Mouse (Mus musculus) heart, embryonic 16.5 days (tissue): ENCODE data around the gene Emc1. TPM values are rescaled to one million over a fixed set of nuclear protein-coding genes. Genes with fewer than 3 reads are reported as not detected.
"Not testable (repeated sequence)": the region's sequence is repeated elsewhere in the genome, so short reads cannot be mapped to it uniquely, and the experiment has no call there.

Source experiments
- ATAC-seq: fragments of 200-750 bp; cut with Nextera tagmentation; replicated peaks from 2 replicates; pipeline ENCODE4 v1.8.0; 2017; ENCODE audit warnings: moderate number of reproducible peaks; ENCODE audit not compliant: insufficient read depth, low FRiP score; ENCODE audit errors: extremely low read depth
- H3K27ac ChIP-seq: fragments of 300-500 bp; sonication (generic); 2 replicates; pipeline ENCODE4 v1.5.1; 2014; ENCODE audit warnings: mild to moderate bottlenecking, low read length, control low read depth, moderate library complexity
- H3K27me3 ChIP-seq: fragments of 300-500 bp; sonication (generic); 2 replicates; pipeline ENCODE4 v1.6.1; 2014; ENCODE audit warnings: low read length, mixed read lengths; ENCODE audit not compliant: control insufficient read depth, insufficient read depth
- H3K36me3 ChIP-seq: fragments of 300-500 bp; sonication (generic); 2 replicates; pipeline ENCODE4 v1.6.1; 2014; ENCODE audit not compliant: control insufficient read depth, insufficient read depth
- H3K4me1 ChIP-seq: fragments of 300-500 bp; sonication (generic); 2 replicates; pipeline ENCODE4 v1.6.1; 2014; ENCODE audit warnings: low read length, mixed read lengths; ENCODE audit not compliant: control insufficient read depth, insufficient read depth
- H3K4me2 ChIP-seq: fragments of 300-500 bp; sonication (generic); 2 replicates; pipeline ENCODE4 v1.6.1; 2014; ENCODE audit warnings: low read depth, mild to moderate bottlenecking, control low read depth, low read length
- H3K4me3 ChIP-seq: fragments of 300-500 bp; sonication (generic); 2 replicates; pipeline ENCODE4 v1.5.1; 2014; ENCODE audit warnings: mild to moderate bottlenecking, control low read depth, low read length
- H3K9ac ChIP-seq: fragments of 300-500 bp; sonication (generic); 2 replicates; pipeline ENCODE4 v1.6.1; 2014; ENCODE audit warnings: low read length, control low read depth
- H3K9me3 ChIP-seq: fragments of 300-500 bp; sonication (generic); replicated peaks from 2 replicates; pipeline ENCODE4 v1.6.1; 2016; ENCODE audit warnings: low read length; ENCODE audit not compliant: control insufficient read depth
- WGBS: fragments of 180-500 bp; shearing (Covaris S2); extraction: QIAGEN DNeasy Blood & Tissue Kit; methylation state at CpG from one replicate; pipeline ENCODE4 v1.1.7; 2014; 5-methylcytosine and 5-hydroxymethylcytosine counted together
- polyA plus RNA-seq: library from polyadenylated mRNA; unstranded; fragments of >200 nt; fragmentation: Nextera tagmentation; extraction: Ambion mirVana; gene quantifications from 2 replicates; pipeline ENCODE4 v1.2.1, GENCODE M21; 2015

The Emc1 gene
- polyA plus RNA-seq, 1 experiment from 2014 or later, result 38.2 TPM

DNA sequence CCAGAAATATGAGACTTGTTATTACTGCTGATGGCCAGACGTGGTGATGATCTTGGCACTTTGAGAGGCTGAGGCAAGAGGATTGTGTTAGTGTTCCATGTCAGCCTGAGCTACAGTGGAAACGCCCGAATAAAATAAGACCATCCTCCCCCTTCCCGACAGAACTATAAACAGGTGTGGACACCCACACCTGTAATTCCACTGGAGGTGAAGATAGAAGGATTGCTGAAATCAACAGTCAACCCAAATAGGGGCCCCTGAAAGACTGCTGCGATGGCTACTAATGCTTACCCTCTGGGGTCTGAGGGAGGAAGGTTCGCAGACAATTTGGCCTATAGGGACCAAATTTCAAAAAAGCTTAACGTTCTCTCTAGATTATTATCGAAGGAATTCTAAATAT lies 27.3 kb downstream of the Emc1 start:
- peak overlapping the region; percentile 87 for H3K4me2 ChIP-seq
- H3K27me3 ChIP-seq, result no peaks in the 10 kb centered on the region
- 10% methylated on average over 8 of the region's 8 CpGs for WGBS
- H3K27ac ChIP-seq, result peak overlapping the region; percentile 88
- no peaks in the 10 kb centered on the region for H3K9me3 ChIP-seq
- no peak for ATAC-seq
- peaks cover 16% of the 10 kb centered on the region for H3K36me3 ChIP-seq
- H3K4me3 ChIP-seq, result peak overlapping the region; percentile 96
- H3K4me1 ChIP-seq, result peaks cover 18% of the 10 kb centered on the region
- peak overlapping the region; percentile 92 for H3K9ac ChIP-seq

DNA sequence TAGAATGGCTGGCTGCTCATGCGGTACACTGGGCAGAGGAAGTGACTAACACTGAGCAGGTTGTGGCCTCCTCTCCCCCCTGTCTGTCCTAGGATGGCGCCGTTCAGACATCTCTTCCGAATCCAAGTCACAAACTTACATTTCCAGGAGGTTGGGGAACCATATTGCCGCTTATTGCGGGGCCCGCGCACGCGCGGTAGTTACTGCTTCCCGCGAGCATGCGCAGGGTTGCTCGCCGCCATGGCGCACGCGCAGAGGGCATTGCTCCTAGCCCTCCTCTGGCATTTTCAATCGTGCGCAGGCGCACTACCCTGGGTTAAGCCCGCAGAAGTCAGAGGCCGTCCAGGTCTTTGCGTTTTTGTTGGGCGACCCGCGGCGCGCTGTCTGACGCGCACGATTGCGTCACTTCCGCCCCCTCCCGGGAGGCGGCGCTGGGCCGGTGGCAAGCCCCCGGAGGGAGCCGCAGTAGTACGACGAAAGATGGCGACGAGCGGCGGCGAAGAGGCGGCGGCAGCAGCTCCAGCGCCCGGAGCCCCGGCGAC lies 27.9 kb downstream of the Emc1 start:
- no peaks in the 10 kb centered on the region for H3K27me3 ChIP-seq
- ATAC-seq, result peak; percentile 98
- H3K4me1 ChIP-seq, result peaks cover 18% of the 10 kb centered on the region
- H3K4me2 ChIP-seq, result peak overlapping the region; percentile 97
- peak overlapping the region; percentile 88 for H3K27ac ChIP-seq
- no peaks in the 10 kb centered on the region for H3K9me3 ChIP-seq
- H3K9ac ChIP-seq, result peak overlapping the region; percentile 93
- H3K4me3 ChIP-seq, result peak overlapping the region; percentile 96
- peaks cover 12% of the 10 kb centered on the region for H3K36me3 ChIP-seq
- under 1% methylated on average over 54 of the region's 54 CpGs for WGBS

DNA sequence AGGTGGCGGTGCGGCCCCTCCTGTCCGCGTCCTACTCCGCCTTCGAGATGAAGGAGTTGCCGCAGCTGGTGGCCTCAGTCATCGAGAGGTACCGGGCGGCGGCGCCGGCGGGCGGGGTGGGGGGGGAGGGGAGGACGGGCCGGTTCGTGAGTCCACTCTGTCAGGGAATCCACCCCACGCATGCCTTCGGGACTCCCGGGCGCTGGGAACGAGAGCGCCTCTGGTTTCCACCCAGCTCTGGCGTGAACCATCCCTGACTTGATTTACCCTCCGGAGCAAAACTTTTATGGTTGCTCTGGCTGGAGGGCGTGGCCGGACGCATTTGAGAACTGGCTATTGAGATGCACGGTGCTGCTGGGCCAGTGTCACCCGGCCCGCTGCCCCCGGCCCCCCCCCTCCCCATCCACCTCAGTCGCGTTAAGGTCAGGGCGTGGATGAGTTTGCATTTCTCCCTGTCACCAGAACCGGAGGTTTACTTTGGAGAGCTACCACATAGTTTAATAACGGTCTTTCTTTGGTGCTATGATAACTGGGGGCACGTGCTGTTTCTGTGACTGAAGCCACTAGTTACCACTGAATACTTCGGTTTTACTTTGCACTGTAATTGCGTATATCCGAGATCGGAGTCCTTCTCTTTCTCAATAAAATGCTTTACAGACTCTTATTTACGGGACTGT lies 28.5 kb downstream of the Emc1 start:
- WGBS, result 2% methylated on average over 43 of the region's 44 CpGs
- Histone ChIP-seq H3K27ac (peak overlapping the region; percentile 79), H3K9ac (peak overlapping the region; percentile 93), H3K9me3 (no peaks in the 10 kb centered on the region), H3K4me2 (peak overlapping the region; percentile 97), H3K27me3 (no peaks in the 10 kb centered on the region), H3K4me3 (peak overlapping the region; percentile 96), H3K4me1 (peaks cover 18% of the 10 kb centered on the region), H3K36me3 (peaks cover 5% of the 10 kb centered on the region; the same call in 1 of the 2 replicates)
- ATAC-seq, result no peak; the same call in 1 of the 2 replicates

DNA sequence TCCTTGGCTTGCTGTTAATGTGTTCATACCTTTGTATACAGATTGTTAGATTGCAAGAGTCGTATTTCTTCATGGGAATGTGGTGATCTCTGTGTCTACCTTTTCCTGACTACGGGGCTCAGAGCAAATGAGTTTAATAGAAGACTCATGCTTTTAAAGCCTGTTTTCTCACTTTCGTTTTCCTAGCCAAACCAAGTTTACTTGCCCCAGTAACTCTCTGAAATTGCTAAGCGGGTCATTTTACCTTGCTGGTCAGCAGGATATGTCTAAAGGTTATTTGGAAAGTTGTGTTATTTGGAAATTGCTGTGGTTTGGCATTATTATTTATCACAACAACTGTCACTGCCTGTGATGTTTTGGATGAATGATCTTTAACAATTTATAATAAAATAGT lies 29.1 kb downstream of the Emc1 start:
- Histone ChIP-seq H3K27me3 (no peaks in the 10 kb centered on the region), H3K4me3 (peak overlapping the region; percentile 96), H3K4me1 (peaks cover 19% of the 10 kb centered on the region), H3K9me3 (no peaks in the 10 kb centered on the region), H3K9ac (peak overlapping the region; percentile 93), H3K4me2 (peak overlapping the region; percentile 97), H3K27ac (no peak overlapping the region), H3K36me3 (peaks cover 5% of the 10 kb centered on the region; the same call in 1 of the 2 replicates)
- WGBS, result 39% methylated on average over 4 of the region's 4 CpGs
- ATAC-seq, result no peak

DNA sequence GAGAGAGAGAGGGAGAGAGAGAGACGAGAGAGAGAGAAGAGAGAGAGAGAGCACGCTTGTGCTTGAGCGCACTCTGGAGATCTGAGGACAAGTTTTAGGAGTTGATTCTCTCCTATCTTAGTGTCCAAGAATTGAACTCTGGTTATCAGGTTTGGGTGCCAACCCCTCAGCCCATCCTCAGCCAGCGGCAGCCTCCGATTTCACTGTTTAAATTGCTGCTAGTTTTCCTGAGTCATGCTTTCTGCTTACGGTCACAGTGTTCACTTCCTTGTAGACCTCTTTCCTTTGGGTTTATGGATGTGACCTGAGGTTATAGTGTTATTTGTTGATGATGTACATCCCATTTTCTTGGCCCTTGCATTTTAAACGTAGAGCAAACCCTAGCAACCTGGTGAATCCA lies 29.8 kb downstream of the Emc1 start:
- peak overlapping the region; percentile 51 for H3K4me2 ChIP-seq
- H3K36me3 ChIP-seq, result no peaks in the 10 kb centered on the region
- no peaks in the 10 kb centered on the region for H3K27me3 ChIP-seq
- WGBS, result 58% methylated on average over 7 of the region's 7 CpGs
- no peak overlapping the region for H3K4me3 ChIP-seq
- H3K4me1 ChIP-seq, result peaks cover 27% of the 10 kb centered on the region
- no peaks in the 10 kb centered on the region for H3K9me3 ChIP-seq
- no peak for ATAC-seq
- H3K9ac ChIP-seq, result 0 out of 2 replicates have a peak overlapping the region, but pooled peaks have one; percentile 5
- no peak overlapping the region for H3K27ac ChIP-seq

DNA sequence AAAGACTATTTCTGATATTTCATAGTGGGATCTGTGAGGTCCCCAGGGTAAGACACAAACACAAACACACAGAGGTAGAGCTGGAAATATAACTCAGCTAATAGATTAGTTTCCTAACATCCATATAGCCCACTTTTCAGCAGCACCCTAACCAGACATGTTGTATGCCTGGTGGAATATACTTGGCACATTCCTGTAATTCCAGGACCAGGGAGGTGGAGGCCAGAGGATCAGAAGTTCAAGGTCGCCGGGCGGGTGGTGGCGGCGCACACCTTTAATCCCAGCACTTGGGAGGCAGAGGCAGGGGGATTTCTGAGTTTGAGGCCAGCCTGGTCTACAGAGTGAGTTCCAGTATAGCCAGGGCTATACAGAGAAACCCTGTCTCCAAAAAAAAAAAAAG lies 33.5 kb downstream of the Emc1 start:
- H3K9ac ChIP-seq, H3K36me3 ChIP-seq, H3K4me2 ChIP-seq, H3K27ac ChIP-seq, H3K4me3 ChIP-seq, H3K9me3 ChIP-seq, ATAC-seq, H3K27me3 ChIP-seq: not testable (repeated sequence)
- peaks cover 25% of the 10 kb centered on the region for H3K4me1 ChIP-seq
- 84% methylated on average over 5 of the region's 5 CpGs for WGBS

DNA sequence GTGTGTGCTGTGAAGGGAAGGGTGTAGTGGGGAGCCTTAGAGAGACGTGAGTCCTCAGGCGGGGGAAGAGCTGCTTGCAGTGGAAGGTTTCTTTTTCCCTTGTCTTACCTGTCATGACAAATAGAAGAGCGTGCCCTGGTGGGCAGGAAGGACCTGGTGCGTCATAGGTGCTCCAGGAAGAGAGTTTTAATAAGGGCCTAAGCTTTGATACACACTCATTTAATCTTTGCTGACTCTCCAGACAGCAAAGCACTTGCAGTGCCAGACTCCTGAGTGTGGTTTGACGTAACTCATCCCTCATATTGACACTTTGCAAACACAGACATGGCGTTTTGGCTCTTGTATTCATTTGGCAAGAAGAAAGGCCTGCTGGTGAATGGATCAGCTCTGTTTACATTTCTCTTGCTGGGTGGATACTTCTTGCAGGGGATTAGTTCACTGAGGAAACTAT lies 34.5 kb downstream of the Emc1 start:
- H3K9ac ChIP-seq, result no peak overlapping the region
- H3K4me1 ChIP-seq, result peaks cover 19% of the 10 kb centered on the region
- no peak overlapping the region for H3K4me3 ChIP-seq
- 37% methylated on average over 6 of the region's 6 CpGs for WGBS
- peak; percentile 68 for ATAC-seq
- no peaks in the 10 kb centered on the region for H3K9me3 ChIP-seq
- peaks cover 10% of the 10 kb centered on the region for H3K36me3 ChIP-seq
- H3K27ac ChIP-seq, result 0 out of 2 replicates have a peak overlapping the region, but pooled peaks have one; percentile 54
- no peaks in the 10 kb centered on the region for H3K27me3 ChIP-seq
- no peak overlapping the region for H3K4me2 ChIP-seq

DNA sequence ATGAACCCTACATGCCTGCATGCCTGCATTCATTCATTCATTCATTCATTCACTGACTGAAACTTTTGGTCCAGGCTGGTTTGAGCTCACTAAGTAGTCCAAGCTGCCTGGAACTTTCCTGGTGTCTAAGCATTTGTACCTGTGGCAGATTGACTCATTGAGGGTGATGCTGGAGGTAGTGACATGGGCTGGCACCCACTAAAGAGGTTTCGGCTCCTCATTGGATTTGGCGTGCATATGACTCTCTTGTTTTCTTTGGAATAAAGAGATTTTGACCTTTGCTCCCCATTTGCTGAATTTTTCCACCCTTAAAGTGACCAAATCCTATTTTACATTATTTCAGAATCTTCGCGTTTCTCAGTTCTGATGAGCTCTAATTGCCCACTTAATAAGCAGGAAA lies 37.2 kb downstream of the Emc1 start:
- Histone ChIP-seq H3K9me3 (no peaks in the 10 kb centered on the region), H3K4me3 (no peak overlapping the region), H3K36me3 (peaks cover 30% of the 10 kb centered on the region), H3K4me2 (no peak overlapping the region), H3K27me3 (no peaks in the 10 kb centered on the region), H3K9ac (no peak overlapping the region), H3K4me1 (peaks cover 13% of the 10 kb centered on the region), H3K27ac (no peak overlapping the region)
- 83% methylated on average over 4 of the region's 4 CpGs for WGBS
- ATAC-seq, result no peak

DNA sequence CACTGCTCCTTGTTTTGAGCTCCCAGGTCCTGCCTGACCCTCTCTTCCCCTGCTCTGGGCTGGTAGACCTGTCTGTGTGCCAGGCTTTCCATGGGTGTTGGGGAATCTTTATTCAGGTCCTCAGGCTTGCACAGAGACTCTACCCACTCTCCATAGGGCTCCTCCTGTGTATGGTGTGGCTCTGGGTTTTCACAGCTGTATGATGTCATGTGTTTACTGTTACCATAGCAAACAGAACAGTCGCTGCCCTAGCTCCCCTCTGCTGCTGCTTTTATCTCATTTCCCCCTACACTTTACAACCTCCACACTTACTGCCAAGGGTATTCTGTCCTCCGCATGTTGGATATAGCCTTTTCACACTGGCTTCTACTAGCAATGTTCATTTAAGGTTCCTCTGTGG lies 43.0 kb downstream of the Emc1 start:
- H3K27me3 ChIP-seq, result no peaks in the 10 kb centered on the region
- no peak overlapping the region for H3K4me2 ChIP-seq
- ATAC-seq, result peak; percentile 80
- H3K4me3 ChIP-seq, result no peak overlapping the region
- WGBS, result 30% methylated on average over 2 of the region's 2 CpGs
- H3K9ac ChIP-seq, result no peak overlapping the region
- H3K36me3 ChIP-seq, result peaks cover 64% of the 10 kb centered on the region
- no peaks in the 10 kb centered on the region for H3K9me3 ChIP-seq
- H3K4me1 ChIP-seq, result peaks cover 4% of the 10 kb centered on the region; the same call in 1 of the 2 replicates
- no peak overlapping the region for H3K27ac ChIP-seq
